Mouse (Mus musculus): ENCODE results near the gene Oprl1. TPM values are rescaled to one million over a fixed set of nuclear protein-coding genes. Genes with fewer than 3 reads are reported as not detected.

Oprl1 gene
- total RNA-seq, 2 experiments from 2014 or later: not detected

- ATAC-seq (replicated peaks; ENCODE audit: poor library complexity): peak; percentile 47
These were observed 23.2 kb upstream of the Oprl1 start for GRCm38 (mm10) chr2:181691571-181691970.

GRCm38 (mm10) chr2:181692304-181692703 lies 22.5 kb upstream of the Oprl1 start:
- ATAC-seq (replicated peaks; ENCODE audit: poor library complexity): no peak

DNA sequence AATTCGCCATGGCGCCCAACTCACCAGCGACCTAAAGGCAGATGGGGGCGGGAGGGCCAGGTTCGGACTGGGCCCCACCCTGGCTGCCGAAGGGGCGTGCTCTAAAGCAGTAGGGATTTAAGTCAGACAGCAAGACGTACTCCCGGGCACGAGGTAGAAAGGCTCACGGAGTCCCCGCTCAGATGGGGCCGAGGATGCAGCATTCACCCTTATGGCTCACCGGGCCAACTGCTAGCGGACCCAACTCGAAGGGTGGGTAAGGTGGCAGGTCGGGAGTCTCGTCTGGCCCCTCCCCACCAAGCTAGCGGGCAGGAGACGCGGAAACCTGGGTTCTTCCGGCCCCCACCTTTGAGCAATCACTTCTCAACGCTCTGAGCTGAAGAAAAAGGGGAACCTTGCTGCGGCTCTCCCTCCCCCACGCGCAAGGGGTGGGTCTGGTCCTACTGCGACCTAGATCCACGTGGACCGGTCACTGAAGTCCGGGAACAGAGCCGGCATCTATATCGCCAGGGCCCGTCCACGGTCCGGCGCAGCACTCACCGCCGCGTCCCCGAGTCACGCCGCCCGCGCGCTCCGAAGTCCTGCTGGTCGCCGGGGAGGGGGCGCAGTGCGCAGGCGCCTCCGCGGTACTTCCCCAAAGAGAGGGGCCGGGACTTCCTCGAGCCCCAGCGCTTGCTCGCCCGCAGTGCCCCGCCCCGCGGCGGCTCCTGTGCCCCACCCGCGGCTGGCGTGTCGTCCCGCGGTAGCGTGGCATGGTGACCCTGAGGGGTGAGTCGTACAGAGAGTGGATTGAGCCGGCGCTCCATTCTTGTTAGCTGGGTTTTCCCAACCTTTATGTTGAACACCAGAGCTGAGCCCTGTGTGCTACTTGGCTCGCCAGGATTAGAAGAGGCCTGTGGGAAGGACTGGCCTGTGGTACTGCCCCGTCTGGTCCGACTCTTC lies 21.2 kb upstream of the Oprl1 start, which contains the start of gene Rgs19:
Gene Rgs19, minus strand, starts transcription at position 639 of the 942 bp plus-strand sequence.
- peak; percentile 74 for ATAC-seq (replicated peaks; ENCODE audit: poor library complexity)

DNA sequence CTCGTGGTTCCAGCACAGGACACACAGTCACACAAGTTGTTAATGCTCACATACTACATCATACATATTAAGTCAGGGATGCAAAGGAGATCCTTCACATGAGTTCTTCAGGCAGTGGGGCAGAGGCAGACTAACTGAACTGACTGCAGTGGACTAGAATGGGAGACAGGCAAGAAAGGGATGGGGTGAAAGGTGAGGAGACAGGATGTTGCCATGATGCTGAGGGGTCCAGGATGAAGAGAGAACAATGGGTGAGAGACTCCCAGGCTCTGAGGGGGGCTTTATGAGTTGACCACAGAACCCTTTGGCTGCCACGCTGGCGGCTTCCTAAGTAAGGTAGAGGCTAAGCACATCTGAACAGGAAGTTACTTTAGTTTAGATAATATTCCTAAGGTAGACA lies 20.2 kb upstream of the Oprl1 start:
- no peak for ATAC-seq (replicated peaks; ENCODE audit: poor library complexity)

GRCm38 (mm10) chr2:181695776-181696175 lies 19.0 kb upstream of the Oprl1 start:
- no peak for ATAC-seq (replicated peaks; ENCODE audit: poor library complexity)

DNA sequence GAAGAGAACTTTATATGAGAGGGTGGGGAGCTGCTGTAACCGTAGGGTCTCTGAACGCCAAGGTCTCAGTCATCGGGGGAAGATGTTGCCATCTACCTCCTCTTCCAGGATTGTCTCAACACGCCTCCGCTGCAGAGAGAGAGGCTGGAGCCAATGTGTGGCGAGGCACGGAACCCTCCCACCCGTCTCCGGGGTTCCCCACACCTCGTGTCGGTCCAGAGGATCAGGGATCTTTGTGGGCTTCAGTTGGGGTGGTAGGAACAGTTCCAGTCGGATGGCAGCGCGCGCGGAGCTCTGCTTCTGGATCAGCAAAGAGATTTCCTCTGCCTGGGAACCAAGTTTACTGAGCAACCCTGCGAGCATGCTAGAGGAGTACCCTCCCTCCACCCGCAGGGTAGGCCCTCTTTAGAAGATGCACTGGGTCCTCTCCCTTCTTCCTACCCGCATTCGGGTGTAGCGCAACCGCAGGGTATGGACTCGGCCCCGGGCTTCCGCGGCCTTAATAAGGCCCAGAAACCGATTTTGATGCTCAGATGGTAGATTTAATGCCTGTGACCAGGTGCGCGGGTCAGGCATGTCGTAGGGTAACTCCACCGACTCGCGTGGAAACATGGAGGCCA lies 17.9 kb upstream of the Oprl1 start:
- ATAC-seq (replicated peaks; ENCODE audit: poor library complexity): no peak

GRCm38 (mm10) chr2:181698241-181698640 lies 16.6 kb upstream of the Oprl1 start, which contains the start of gene Lkaaear1:
TSS of gene Lkaaear1 (minus strand) at chr2:181698442.
- no peak for ATAC-seq (replicated peaks; ENCODE audit: poor library complexity)

DNA sequence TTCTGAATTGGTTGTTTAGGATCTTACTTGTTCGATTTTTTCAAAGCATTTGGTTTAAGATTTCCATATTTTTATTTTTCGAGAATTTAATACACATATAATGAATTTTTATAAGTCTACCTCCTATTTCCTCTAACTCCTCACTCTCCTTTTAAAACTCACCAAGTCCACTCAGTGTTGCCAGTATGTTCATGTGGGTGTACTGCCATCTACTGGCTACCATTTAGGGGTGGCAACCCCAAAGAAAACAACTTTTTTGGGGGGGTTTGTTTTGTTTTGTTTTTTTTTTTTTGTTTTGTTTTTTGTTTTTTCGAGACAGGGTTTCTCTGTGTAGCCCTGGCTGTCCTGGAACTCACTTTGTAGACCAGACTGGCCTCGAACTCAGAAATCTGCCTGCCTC lies 8.1 kb upstream of the Oprl1 start:
- peak; percentile 93 for ATAC-seq (replicated peaks; ENCODE audit: poor library complexity)

DNA sequence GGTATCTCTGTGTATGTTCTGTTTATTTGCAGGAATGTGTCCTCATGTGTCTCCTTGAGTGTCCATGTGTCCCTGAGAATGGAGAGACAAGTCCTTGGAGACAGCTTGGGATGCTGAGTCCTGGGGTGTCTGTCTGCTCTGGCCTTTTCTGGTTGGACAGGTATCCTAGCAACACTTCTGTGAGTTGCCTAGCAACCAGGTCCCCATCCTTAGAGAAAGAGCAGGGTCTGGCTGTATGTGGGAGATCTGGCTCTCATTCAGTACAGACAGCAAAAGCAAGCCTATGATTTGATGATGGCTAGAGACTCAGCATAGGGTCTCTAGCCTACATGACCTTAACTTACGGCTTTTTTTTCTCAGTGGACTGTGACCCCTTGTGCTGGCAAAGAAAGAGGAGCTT lies 1.1 kb upstream of the Oprl1 start:
- no peak for ATAC-seq (replicated peaks; ENCODE audit: poor library complexity)

- ATAC-seq (replicated peaks; ENCODE audit: poor library complexity): 0 out of 2 replicates have a peak, but pooled peaks have one; percentile 1
These were observed 566 bp downstream of the Oprl1 start for GRCm38 (mm10) chr2:181715382-181715781.

GRCm38 (mm10) chr2:181716991-181717390 lies 2.2 kb downstream of the Oprl1 start:
- ATAC-seq (replicated peaks; ENCODE audit: poor library complexity): no peak

- ATAC-seq (replicated peaks; ENCODE audit: poor library complexity): no peak
These were observed 5.2 kb downstream of the Oprl1 start for GRCm38 (mm10) chr2:181720061-181720460.

GRCm38 (mm10) chr2:181721200-181721599 lies 6.4 kb downstream of the Oprl1 start:
- ATAC-seq (replicated peaks; ENCODE audit: poor library complexity): no peak

- ATAC-seq (replicated peaks; ENCODE audit: poor library complexity): peak; percentile 85
These were observed 7.4 kb downstream of the Oprl1 start for GRCm38 (mm10) chr2:181722213-181722612.

DNA sequence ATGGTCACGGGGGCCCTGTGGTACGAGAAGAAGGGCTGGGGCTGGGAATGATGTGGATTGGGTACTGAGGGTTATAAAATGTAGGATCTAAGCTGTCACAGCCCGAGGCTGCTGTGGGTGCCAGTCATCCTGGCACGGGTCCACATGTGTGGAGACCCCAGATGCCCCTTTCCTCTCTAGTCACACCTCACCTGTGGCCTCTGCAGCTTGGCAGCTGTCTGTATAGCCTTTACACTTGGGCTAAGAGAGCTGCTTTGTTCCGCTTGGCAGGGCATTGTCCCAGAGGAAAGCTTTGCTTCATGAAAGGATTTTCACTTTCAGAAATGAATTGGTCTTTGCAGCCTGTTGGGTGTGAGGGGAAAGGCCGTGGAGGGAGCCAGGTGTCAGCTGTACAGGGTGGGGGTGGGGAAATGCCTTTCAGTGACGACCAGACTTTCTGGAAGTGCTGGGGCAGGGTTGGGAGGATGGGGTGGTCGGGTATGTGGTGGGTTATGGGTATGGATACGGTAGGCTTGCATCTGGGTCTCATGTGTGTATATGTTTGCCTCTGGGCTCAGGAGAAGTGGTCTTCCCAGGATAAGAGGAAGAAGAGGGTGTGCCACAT lies 12.9 kb downstream of the Oprl1 start:
- ATAC-seq (replicated peaks; ENCODE audit: poor library complexity): no peak

DNA sequence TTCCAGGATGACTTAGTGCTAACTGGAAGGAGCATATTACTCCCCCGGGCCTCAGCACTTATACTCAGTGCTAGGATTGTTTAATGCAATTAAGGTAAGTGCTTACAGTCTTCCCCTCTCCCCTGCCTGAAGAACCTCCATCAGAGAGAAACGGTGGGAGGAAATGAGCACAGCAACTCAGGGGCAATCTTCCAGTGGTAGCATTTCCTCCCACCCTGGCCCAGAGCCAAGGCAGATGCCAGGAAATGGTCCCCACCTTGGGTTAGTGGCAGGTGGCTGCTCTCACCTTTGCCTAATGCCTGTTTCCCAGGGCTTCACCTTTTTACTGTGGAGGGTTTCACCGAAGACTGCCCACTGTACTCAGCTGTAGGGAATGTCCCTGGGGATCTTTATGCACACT lies 15.2 kb downstream of the Oprl1 start:
- no peak for ATAC-seq (replicated peaks; ENCODE audit: poor library complexity)

DNA sequence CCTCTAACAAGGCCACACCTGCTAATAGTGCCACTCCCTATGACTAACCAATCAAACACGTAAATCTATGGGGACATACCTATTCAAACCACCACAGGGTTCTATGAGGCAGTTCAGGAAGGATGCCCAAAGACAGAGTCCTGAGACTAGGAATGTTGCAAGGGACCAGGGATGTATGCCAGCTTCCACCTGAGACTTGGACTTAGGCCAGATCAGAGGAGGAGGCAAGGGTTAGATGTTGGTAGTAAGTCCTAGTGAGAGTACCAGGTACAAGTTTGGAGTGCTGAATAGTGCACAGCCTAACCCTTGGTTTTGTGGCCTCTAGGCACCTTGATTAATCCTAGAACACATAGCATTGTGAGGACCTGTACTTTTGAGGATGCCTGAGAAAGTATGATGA lies 37.8 kb downstream of the Oprl1 start:
- ATAC-seq (replicated peaks; ENCODE audit: poor library complexity): no peak

- ATAC-seq (replicated peaks; ENCODE audit: poor library complexity): no peak
These were observed 43.4 kb downstream of the Oprl1 start for GRCm38 (mm10) chr2:181758147-181758725.

DNA sequence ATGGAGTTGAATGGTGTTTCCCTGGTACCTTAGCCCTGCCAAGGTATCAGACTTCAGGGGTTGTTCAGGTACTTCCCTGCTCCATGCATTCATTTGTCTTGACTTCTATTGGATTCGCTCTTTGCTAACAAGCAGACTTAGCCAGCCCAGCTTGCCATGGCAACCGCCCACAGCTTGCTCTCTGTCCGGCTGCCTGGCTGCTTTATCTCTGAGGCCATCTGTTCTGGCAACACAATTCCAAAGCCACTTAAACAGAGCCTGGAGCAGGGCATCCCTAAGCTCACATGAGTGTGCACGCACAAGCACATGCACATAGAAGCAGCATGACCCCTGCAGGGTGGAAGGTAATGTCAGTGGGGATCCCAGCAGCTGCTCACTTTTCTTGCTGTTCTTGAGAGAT lies 44.2 kb downstream of the Oprl1 start:
- no peak for ATAC-seq (replicated peaks; ENCODE audit: poor library complexity)

GRCm38 (mm10) chr2:181763006-181763830 lies 48.4 kb downstream of the Oprl1 start, which contains the start of gene Myt1:
TSS of gene Myt1 (plus strand) at chr2:181763332.
- ATAC-seq (replicated peaks; ENCODE audit: poor library complexity): no peak

Measured in megakaryocyte progenitor cell, adult 5-6 weeks (primary cell).